Mouse (Mus musculus) bone marrow macrophage, adult 2 months (primary cell): ENCODE data around the gene Clec4d.

Source experiments
- CTCF ChIP-seq: IDR thresholded peaks from 2 replicates; pipeline ENCODE4 v1.5.1; 2012; ENCODE audit warnings: low read depth, mild to moderate bottlenecking, low read length, moderate library complexity
- POLR2A ChIP-seq: IDR thresholded peaks from 2 replicates; pipeline ENCODE4 v1.6.1; 2012; ENCODE audit warnings: mild to moderate bottlenecking, low read depth, low read length, borderline replicate concordance

DNA sequence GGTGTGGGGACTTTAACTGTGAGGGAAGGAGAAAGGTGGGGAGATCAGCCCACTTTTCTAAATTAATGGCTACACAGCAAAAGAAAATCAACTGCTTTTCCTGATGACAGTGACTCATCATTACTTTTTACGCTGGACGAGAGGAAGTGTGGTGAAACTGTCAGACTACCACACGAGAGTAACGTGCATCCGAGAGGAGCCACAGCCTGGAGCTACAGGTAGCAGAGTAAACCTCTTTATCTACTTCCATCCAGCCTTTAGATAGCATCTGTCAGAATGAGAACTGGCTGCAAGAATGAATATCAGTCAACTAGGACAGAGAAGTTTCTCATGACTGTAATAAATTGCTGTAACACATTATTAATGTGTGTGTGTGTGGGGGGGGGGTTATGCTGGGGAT, 5.0 kb downstream of the Clec4d start:
- no peak for TF ChIP-seq POLR2A
- TF ChIP-seq CTCF, result no peak
